Mouse (Mus musculus) MEL (cell line): ENCODE measurements around the gene Ctc1. TPM values are rescaled to one million over a fixed set of nuclear protein-coding genes. Genes with fewer than 3 reads are reported as not detected.
A peak's percentile ranks its signal among the peaks of the same experiment; 100 is the strongest.

ENCODE experiments used
- DNase-seq: peaks from one replicate; pipeline ENCODE4 v3.0.0; 2011; ENCODE audit warnings: low read depth, low spot score
- H3K27ac ChIP-seq: 2 replicates; pipeline ENCODE4 v1.5.1; 2012; ENCODE audit warnings: low read depth, mild to moderate bottlenecking, control low read depth, low read length, moderate library complexity; ENCODE audit not compliant: control insufficient read depth
- H3K27me3 ChIP-seq, 2 experiments: fragments of 150-350 bp in 1 of 2; sonication (generic) in 1 of 2; 2 replicates each; pipeline ENCODE4 v1.6.1; 2012; ENCODE audit warnings: low read length in 2 of 2, mild to moderate bottlenecking in 2 of 2, improper control_type of control experiment in 1 of 2, moderate library complexity in 1 of 2; ENCODE audit not compliant: insufficient read depth in 2 of 2, control insufficient read depth in 1 of 2
- H3K36me3 ChIP-seq, 2 experiments: 2 replicates each; pipeline ENCODE4 v1.6.1; 2012 to 2014; ENCODE audit warnings: low read length in 2 of 2, improper control_type of control experiment in 1 of 2, inconsistent platforms in 1 of 2, mild to moderate bottlenecking in 1 of 2; ENCODE audit not compliant: insufficient read depth in 2 of 2, control insufficient read depth in 1 of 2
- H3K4me1 ChIP-seq, 2 experiments: fragments of 150-350 bp in 1 of 2; sonication (generic) in 1 of 2; 2 replicates each; pipeline ENCODE4 v1.6.1; 2012; ENCODE audit warnings: low read length in 2 of 2, improper control_type of control experiment in 1 of 2, mild to moderate bottlenecking in 1 of 2; ENCODE audit not compliant: insufficient read depth in 2 of 2, control insufficient read depth in 1 of 2
- H3K4me3 ChIP-seq, 2 experiments: fragments of 150-350 bp in 1 of 2; sonication (generic) in 1 of 2; 2 replicates each; pipeline ENCODE4 v1.5.1; 2012; ENCODE audit warnings: low read depth in 2 of 2, low read length in 2 of 2, mild to moderate bottlenecking in 2 of 2, moderate library complexity in 2 of 2, control low read depth in 1 of 2, improper control_type of control experiment in 1 of 2; ENCODE audit not compliant: control insufficient read depth in 1 of 2, insufficient read depth in 1 of 2
- H3K79me2 ChIP-seq: 2 replicates; pipeline ENCODE4 v1.6.1; 2012; ENCODE audit warnings: mild to moderate bottlenecking, low read length, moderate library complexity; ENCODE audit not compliant: control insufficient read depth, poor library complexity, insufficient read depth
- H3K9ac ChIP-seq: 2 replicates; pipeline ENCODE4 v1.6.1; 2012; ENCODE audit warnings: low read depth, mild to moderate bottlenecking, control low read depth, low read length, moderate library complexity; ENCODE audit not compliant: control insufficient read depth, poor library complexity, severe bottlenecking
- H3K9me3 ChIP-seq: fragments of 150-350 bp; sonication (generic); replicated peaks from 2 replicates; pipeline ENCODE4 v1.6.1; 2012; ENCODE audit warnings: mild to moderate bottlenecking, low read length, improper control_type of control experiment, moderate library complexity; ENCODE audit not compliant: insufficient read depth
- BHLHE40 ChIP-seq: IDR thresholded peaks from 2 replicates; pipeline ENCODE4 v1.6.1; 2012; ENCODE audit warnings: low read depth, mild to moderate bottlenecking, inconsistent platforms, low read length, improper control_type of control experiment, borderline replicate concordance
- E2F4 ChIP-seq: IDR thresholded peaks from 2 replicates; pipeline ENCODE4 v1.6.1; 2011; ENCODE audit warnings: low read depth, low read length, improper control_type of control experiment, borderline replicate concordance
- ELF1 ChIP-seq: IDR thresholded peaks from 2 replicates; pipeline ENCODE4 v1.6.1; 2014; ENCODE audit warnings: low read depth, mild to moderate bottlenecking, inconsistent platforms, low read length, improper control_type of control experiment, moderate library complexity
- EP300 ChIP-seq, 2 experiments: IDR thresholded peaks; 2 replicates each; pipeline ENCODE4 v1.6.1; 2011; ENCODE audit warnings: improper control_type of control experiment in 2 of 2, low read length in 2 of 2, low read depth in 1 of 2, mild to moderate bottlenecking in 1 of 2
- ETS1 ChIP-seq: IDR thresholded peaks from 2 replicates; pipeline ENCODE4 v1.6.1; 2012; ENCODE audit warnings: low read depth, mild to moderate bottlenecking, inconsistent platforms, low read length, improper control_type of control experiment, moderate library complexity
- JUND ChIP-seq: IDR thresholded peaks from 2 replicates; pipeline ENCODE4 v1.6.1; 2011; ENCODE audit warnings: low read depth, mild to moderate bottlenecking, improper control_type of control experiment, low read length
- KAT2A ChIP-seq: conservative IDR thresholded peaks from 2 replicates; pipeline ENCODE4 v1.6.1; 2012; ENCODE audit warnings: low read depth, low read length, improper control_type of control experiment, inconsistent platforms
- MAFK ChIP-seq: IDR thresholded peaks from 2 replicates; pipeline ENCODE4 v1.6.1; 2011; ENCODE audit warnings: low read depth, mild to moderate bottlenecking, low read length, improper control_type of control experiment, borderline replicate concordance
- MAX ChIP-seq: IDR thresholded peaks from 2 replicates; pipeline ENCODE4 v1.6.1; 2011; ENCODE audit warnings: low read length, improper control_type of control experiment
- MAZ ChIP-seq: IDR thresholded peaks from 2 replicates; pipeline ENCODE4 v1.6.1; 2012; ENCODE audit warnings: low read depth, mild to moderate bottlenecking, inconsistent platforms, low read length, improper control_type of control experiment
- MXI1 ChIP-seq: IDR thresholded peaks from 2 replicates; pipeline ENCODE4 v1.6.1; 2011; ENCODE audit warnings: mild to moderate bottlenecking, low read depth, low read length, improper control_type of control experiment
- MYC ChIP-seq: IDR thresholded peaks from 2 replicates; pipeline ENCODE4 v1.6.1; 2011; ENCODE audit warnings: low read depth, mild to moderate bottlenecking, low read length, improper control_type of control experiment, moderate library complexity
- NRF1 ChIP-seq: IDR thresholded peaks from 2 replicates; pipeline ENCODE4 v1.6.1; 2014; ENCODE audit warnings: low read depth, mild to moderate bottlenecking, inconsistent platforms, low read length, improper control_type of control experiment, moderate library complexity; ENCODE audit not compliant: poor library complexity, insufficient read depth, severe bottlenecking
- POLR2A ChIP-seq, 2 experiments: IDR thresholded peaks; 2 replicates each; pipeline ENCODE4 v1.6.1; 2011 to 2012; ENCODE audit warnings: low read length in 2 of 2, mild to moderate bottlenecking in 2 of 2, control low read depth in 1 of 2, improper control_type of control experiment in 1 of 2, low read depth in 1 of 2, moderate library complexity in 1 of 2; ENCODE audit not compliant: control insufficient read depth in 1 of 2, insufficient read depth in 1 of 2, poor library complexity in 1 of 2
- RAD21 ChIP-seq: IDR thresholded peaks from 2 replicates; pipeline ENCODE4 v1.6.1; 2011; ENCODE audit warnings: mild to moderate bottlenecking, low read depth, low read length, improper control_type of control experiment
- RCOR1 ChIP-seq: IDR thresholded peaks from 2 replicates; pipeline ENCODE4 v1.6.1; 2012; ENCODE audit warnings: low read depth, mild to moderate bottlenecking, inconsistent platforms, low read length, improper control_type of control experiment
- SIN3A ChIP-seq: IDR thresholded peaks from 2 replicates; pipeline ENCODE4 v1.6.1; 2012; ENCODE audit warnings: low read length, improper control_type of control experiment, inconsistent platforms
- SMC3 ChIP-seq: IDR thresholded peaks from 2 replicates; pipeline ENCODE4 v1.6.1; 2011; ENCODE audit warnings: low read depth, low read length, improper control_type of control experiment
- TAL1 ChIP-seq: IDR thresholded peaks from 2 replicates; pipeline ENCODE4 v1.6.1; 2012; ENCODE audit warnings: mild to moderate bottlenecking, inconsistent platforms, low read length, moderate library complexity, mixed read lengths
- UBTF ChIP-seq: IDR thresholded peaks from 2 replicates; pipeline ENCODE4 v1.6.1; 2012; ENCODE audit warnings: low read depth, mild to moderate bottlenecking, inconsistent platforms, low read length, improper control_type of control experiment, moderate library complexity, borderline replicate concordance; ENCODE audit not compliant: insufficient read depth
- USF1 ChIP-seq: IDR thresholded peaks from 2 replicates; pipeline ENCODE4 v1.6.1; 2014; ENCODE audit warnings: low read depth, mild to moderate bottlenecking, inconsistent platforms, low read length, improper control_type of control experiment, moderate library complexity
- ZC3H11A ChIP-seq: IDR thresholded peaks from 2 replicates; pipeline ENCODE4 v1.6.1; 2012; ENCODE audit warnings: low read depth, mild to moderate bottlenecking, inconsistent platforms, low read length, improper control_type of control experiment
- ZKSCAN1 ChIP-seq: IDR thresholded peaks from 2 replicates; pipeline ENCODE4 v1.6.1; 2012; ENCODE audit warnings: low read depth, mild to moderate bottlenecking, inconsistent platforms, low read length, improper control_type of control experiment, moderate library complexity
- ZMIZ1 ChIP-seq: IDR thresholded peaks from 2 replicates; pipeline ENCODE4 v1.6.1; 2012; ENCODE audit warnings: low read depth, mild to moderate bottlenecking, inconsistent platforms, low read length, improper control_type of control experiment, moderate library complexity
- ZNF384 ChIP-seq: IDR thresholded peaks from 2 replicates; pipeline ENCODE4 v1.6.1; 2012; ENCODE audit warnings: low read depth, mild to moderate bottlenecking, inconsistent platforms, low read length, improper control_type of control experiment
- polyA plus RNA-seq, 2 experiments: library from polyadenylated mRNA; stranded (reverse) in 1 of 2; unstranded in 1 of 2; fragments of >175 nt in 1 of 2; fragments of >200 nt in 1 of 2; gene quantifications; 2 replicates each; pipeline versions ENCODE4 v1.2.1 to v1.2.4; 2012; ENCODE audit warnings: low replicate concordance in 2 of 2, low read depth in 1 of 2; ENCODE audit not compliant: insufficient read length in 2 of 2, insufficient read depth in 1 of 2, missing spikeins in 1 of 2
- total RNA-seq: library from RNA; depleted of rRNA; stranded (reverse); fragments of 300-350 nt; gene quantifications from 2 replicates; pipeline ENCODE4 v1.2.3, GENCODE M21; 2012

Ctc1 gene
- total and polyA plus RNA-seq, 3 experiments = 16.0 to 59.1 TPM; not detected in 1

DNA sequence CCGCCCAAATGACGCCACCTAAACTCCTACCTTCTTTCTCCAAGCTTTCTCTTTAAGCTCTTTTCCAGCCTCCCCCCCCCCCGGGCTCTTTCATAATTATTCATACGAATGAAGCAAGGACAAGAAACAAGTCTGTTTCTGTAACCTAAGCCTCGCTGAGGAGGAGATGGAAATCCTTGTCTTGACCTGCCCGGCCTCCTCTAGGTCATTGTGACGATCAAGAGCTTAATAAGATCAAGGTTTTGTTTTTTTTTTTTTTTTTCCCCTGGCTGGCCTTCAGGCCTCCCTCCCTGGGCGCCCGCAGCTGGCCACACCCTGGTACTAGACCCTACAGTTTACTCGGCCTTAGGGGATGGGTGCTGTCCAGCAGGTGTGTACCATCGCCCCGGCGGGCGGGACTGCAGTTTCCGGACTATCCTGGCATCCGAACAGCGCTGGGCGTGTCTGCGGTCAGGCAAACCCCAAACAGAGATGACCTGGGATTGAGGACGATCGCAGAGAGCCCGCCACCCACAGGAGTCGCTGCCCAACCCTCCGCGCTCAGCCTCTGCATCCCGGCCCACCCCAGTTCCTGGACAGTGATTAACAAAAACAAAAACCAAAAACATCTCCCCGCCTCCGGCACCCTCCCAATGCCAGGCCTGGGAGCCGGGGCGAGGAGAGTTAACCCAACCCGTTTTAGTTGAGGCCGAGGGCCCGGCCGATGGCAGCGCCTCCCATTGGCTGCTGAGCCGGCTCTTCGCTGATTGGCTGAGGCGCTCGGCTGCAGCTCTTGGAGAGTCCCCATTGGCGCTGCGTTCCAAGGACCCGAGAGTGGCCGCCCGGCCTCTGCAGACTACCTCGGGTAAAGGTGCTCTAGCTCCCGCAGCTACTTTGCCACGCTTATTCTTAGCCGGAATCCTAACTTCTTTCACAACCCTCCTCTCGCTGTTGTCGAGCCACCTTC lies 48.1 kb upstream of the Ctc1 start, which contains the start of gene Slc25a35 (continued):
- TF ChIP-seq ZNF384 = peak; percentile 29
- no peak for TF ChIP-seq NRF1
- no peak for TF ChIP-seq USF1
- peak; percentile 87 for TF ChIP-seq MXI1
- peak in 1 of 2 experiments; percentile 75; a peak in 2 of 4 replicates for TF ChIP-seq POLR2A (IDR thresholded peaks at IDR 0.05; ENCODE audit: control insufficient read depth in 1 of 2, insufficient read depth in 1 of 2, low read depth in 1 of 2, low read length in 2 of 2, poor library complexity in 1 of 2)
- peak; percentile 62; the same call in 1 of the 2 replicates for TF ChIP-seq MAZ
- no peak for TF ChIP-seq ZC3H11A
- TF ChIP-seq EP300 (IDR thresholded peaks at IDR 0.05; ENCODE audit: low read depth in 1 of 2, low read length in 2 of 2) = peak in 1 of 2 experiments; percentile 41; a peak in 2 of 4 replicates
- TF ChIP-seq ZMIZ1 = peak; percentile 64; the same call in 1 of the 2 replicates
- TF ChIP-seq E2F4 = no peak
- no peak for TF ChIP-seq SMC3
- TF ChIP-seq MAFK = no peak
- no peak for TF ChIP-seq TAL1
- TF ChIP-seq ELF1 = 0 out of 2 replicates have a peak, but pooled peaks have one; percentile 23
- TF ChIP-seq UBTF = no peak
- TF ChIP-seq MAX = peak; percentile 70
- peak; percentile 87; the same call in 1 of the 2 replicates for TF ChIP-seq SIN3A
- no peak for TF ChIP-seq MYC
- TF ChIP-seq ZKSCAN1 = no peak
- TF ChIP-seq BHLHE40 = no peak
- TF ChIP-seq RCOR1 = peak; percentile 17; the same call in 1 of the 2 replicates

DNA sequence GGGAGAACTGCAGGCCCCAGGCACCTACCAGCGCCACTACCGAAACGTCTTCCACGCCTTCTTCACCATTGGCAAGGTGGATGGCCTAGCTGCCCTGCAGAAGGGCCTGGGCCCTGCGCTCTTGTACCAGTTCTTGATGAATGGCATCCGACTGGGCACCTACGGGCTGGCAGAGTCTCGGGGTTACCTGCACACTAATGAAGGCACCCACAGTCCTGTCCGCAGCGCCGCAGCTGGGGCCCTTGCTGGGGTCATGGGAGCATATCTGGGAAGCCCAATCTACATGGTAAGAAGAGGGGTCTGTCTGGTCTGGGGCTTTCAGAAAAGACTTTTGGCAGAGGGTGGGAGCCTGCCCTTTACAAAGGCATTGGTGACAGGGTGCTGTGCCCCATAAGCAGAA lies 47.0 kb upstream of the Ctc1 start:
- peak overlapping the region in 1 of 2 experiments; percentile 82; a peak in 2 of 4 replicates for H3K4me3 ChIP-seq
- H3K9ac ChIP-seq = no peak overlapping the region

More for the DNA sequence above, 47.0 kb upstream of the Ctc1 start:
- DNase-seq = no peak
- no peak for TF ChIP-seq ZC3H11A
- no peak for TF ChIP-seq JUND
- TF ChIP-seq ZKSCAN1 = no peak
- no peak for TF ChIP-seq NRF1
- TF ChIP-seq KAT2A = no peak
- no peak for TF ChIP-seq ETS1
- no peak for TF ChIP-seq RAD21
- TF ChIP-seq E2F4 = no peak
- no peaks in the 10 kb centered on the region; the same call in 1 of the 2 replicates for H3K79me2 ChIP-seq
- H3K4me1 ChIP-seq = peaks cover 0 to 23% of the 10 kb centered on the region in 2 experiments; a peak in 3 of 4 replicates
- no peaks in the 10 kb centered on the region for H3K9me3 ChIP-seq
- H3K27ac ChIP-seq = no peak overlapping the region
- peaks cover 0 to 2% of the 10 kb centered on the region in 2 experiments; a peak in 2 of 4 replicates for H3K36me3 ChIP-seq
- H3K27me3 ChIP-seq = no peaks in the 10 kb centered on the region
